Mouse (Mus musculus) C2C12 (cell line): ENCODE data around the gene Necap2.

Source experiments
- CEBPB ChIP-seq: IDR thresholded peaks from one replicate; pipeline ENCODE4 v1.6.1; 2011; ENCODE audit warnings: low read depth, mild to moderate bottlenecking, control low read depth, moderate library complexity
- CTCF ChIP-seq: IDR thresholded peaks from one replicate; pipeline ENCODE4 v1.5.1; 2011; ENCODE audit not compliant: control insufficient read depth, insufficient read depth, insufficient read length
- FOSL1 ChIP-seq: IDR thresholded peaks from one replicate; pipeline ENCODE4 v1.8.0; 2011; ENCODE audit warnings: mild to moderate bottlenecking, low read length; ENCODE audit not compliant: poor library complexity, insufficient read depth, severe bottlenecking
- MAX ChIP-seq: IDR thresholded peaks from one replicate; pipeline ENCODE4 v1.6.1; 2011; ENCODE audit warnings: mild to moderate bottlenecking, control low read depth
- MYOD1 ChIP-seq: IDR thresholded peaks from one replicate; pipeline ENCODE4 v1.6.1; 2011; ENCODE audit warnings: low read depth; ENCODE audit not compliant: control insufficient read depth, insufficient read length
- MYOG ChIP-seq: IDR thresholded peaks from one replicate; pipeline ENCODE4 v1.6.1; 2011; ENCODE audit not compliant: control insufficient read depth, insufficient read length; ENCODE audit errors: extremely low read depth
- USF1 ChIP-seq: IDR thresholded peaks from one replicate; pipeline ENCODE4 v1.6.1; 2011; ENCODE audit warnings: low read depth, mild to moderate bottlenecking, control low read depth, moderate library complexity

GRCm38 (mm10) chr4:141067516-141068046 lies 10.6 kb downstream of the Necap2 start:
- no peak for TF ChIP-seq MAX
- TF ChIP-seq CTCF, result no peak
- no peak for TF ChIP-seq USF1
- no peak for TF ChIP-seq MYOD1
- TF ChIP-seq FOSL1, result no peak
- TF ChIP-seq CEBPB, result no peak
- TF ChIP-seq MYOG, result no peak
